Mouse (Mus musculus) cerebellum, adult 11 months (tissue): ENCODE data around the gene Gm3259.
"Not testable (repeated sequence)": the region's sequence is repeated elsewhere in the genome, so short reads cannot be mapped to it uniquely, and the experiment has no call there.

Source experiments
- DNase-seq: peaks from one replicate; pipeline ENCODE4 v3.0.0; 2022

Gene Gm3259

DNA sequence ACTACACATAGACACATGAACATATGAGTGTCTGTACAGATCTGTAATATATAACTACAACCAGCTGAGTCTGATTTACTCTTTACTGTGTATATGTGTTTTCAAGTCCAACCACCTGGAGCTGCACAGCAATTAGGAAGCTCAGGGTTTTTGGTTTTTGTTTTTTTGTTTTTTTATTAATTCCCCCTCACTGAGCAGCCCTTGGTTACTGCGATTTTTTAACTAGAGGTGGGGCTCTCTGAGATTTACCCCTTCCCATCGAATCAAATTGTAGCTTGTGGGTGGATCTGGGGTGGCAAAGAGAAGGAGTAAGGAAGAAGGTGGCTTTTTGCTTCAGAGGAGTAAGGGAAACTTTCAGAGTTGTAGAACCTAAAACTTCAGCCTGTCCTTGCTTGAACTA, at the start of gene Gm3259:
TSS of gene Gm3259 (plus strand) at position 301 of the 400 bp plus-strand sequence.
- not testable (repeated sequence) for DNase-seq

DNA sequence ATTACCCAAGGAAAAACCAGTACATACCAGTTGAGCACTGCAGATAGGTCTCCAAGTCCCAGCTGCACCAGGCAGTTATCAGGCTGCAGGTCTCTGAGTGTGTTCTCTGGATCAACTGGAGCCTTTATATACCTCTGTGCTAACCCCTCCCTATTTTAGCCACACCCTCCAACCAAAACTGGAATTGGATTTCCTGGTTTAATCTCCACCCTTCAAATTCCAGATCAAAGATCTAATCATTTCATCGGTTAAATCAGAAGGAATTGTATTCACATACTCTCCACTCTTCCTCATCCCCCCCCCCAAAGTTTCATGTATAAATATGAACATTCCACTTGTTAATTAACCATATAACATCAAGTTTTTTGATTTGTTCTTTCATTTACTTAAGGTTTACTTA, 33.0 kb upstream of the Gm3259 start, which contains the start of gene Gm10424:
TSS of gene Gm10424 (minus strand) at position 101 of the 400 bp plus-strand sequence.
- DNase-seq = not testable (repeated sequence)
